Mouse (Mus musculus): ENCODE data around the gene Cacna1b.

DNA sequence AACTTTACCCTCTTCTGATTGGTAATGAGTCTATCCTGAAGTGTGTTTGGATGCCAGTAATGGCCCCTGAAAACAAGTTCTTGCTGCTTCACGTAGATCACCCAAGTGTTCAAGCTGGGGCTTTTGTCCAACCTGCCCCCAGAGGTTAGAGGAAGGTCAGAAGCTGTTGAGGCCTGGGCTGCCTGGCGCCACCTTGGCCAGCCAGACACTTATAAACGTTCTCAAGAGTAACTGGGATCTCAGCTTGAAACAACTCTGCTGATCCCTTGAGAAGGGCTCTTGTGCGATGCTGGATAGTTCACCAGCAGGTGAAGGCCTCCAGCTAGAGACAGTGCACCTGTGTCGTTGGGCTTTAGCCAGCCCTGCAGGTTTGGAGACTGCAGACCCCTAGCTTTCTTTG is 202.8 kb downstream of the Cacna1b start:
- TF ChIP-seq CTCF (IDR thresholded peaks at IDR 0.05; ENCODE audit: low read depth, low read length) (no peak), GATA2 (IDR thresholded peaks at IDR 0.05; ENCODE audit: borderline replicate concordance, low read depth, low read length) (no peak)
